Mouse (Mus musculus): ENCODE measurements around the gene Nup210. TPM values are rescaled to one million over a fixed set of nuclear protein-coding genes. Genes with fewer than 3 reads are reported as not detected.

Nup210 gene
- polyA plus RNA-seq, 1 experiment from 2014 or later = 2.0 TPM

- no peak overlapping the region for H3K4me3 ChIP-seq (ENCODE audit: inconsistent target)
- H3K79me2 ChIP-seq (ENCODE audit: inconsistent target) = no peaks in the 10 kb centered on the region
- no peak overlapping the region for H3K27ac ChIP-seq
- 16% methylated on average over 3 of the region's 3 CpGs for WGBS (ENCODE audit: missing documents)
- no peaks in the 10 kb centered on the region for H3K36me3 ChIP-seq (ENCODE audit: inconsistent target)
Observed at GRCm38 (mm10) chr6:91003310-91003995, 113.2 kb downstream of the Nup210 start.

GRCm38 (mm10) chr6:91001566-91001965 lies 115.1 kb downstream of the Nup210 start:
- Histone ChIP-seq H3K36me3 (ENCODE audit: inconsistent target) (no peaks in the 10 kb centered on the region), H3K79me2 (ENCODE audit: inconsistent target) (no peaks in the 10 kb centered on the region), H3K27ac (no peak overlapping the region), H3K4me3 (ENCODE audit: inconsistent target) (no peak overlapping the region)
- WGBS (ENCODE audit: missing documents) = 89% methylated on average over 7 of the region's 7 CpGs

GRCm38 (mm10) chr6:91000819-91001525 lies 115.7 kb downstream of the Nup210 start:
- H3K27ac ChIP-seq = no peak overlapping the region
- H3K79me2 ChIP-seq (ENCODE audit: inconsistent target) = no peaks in the 10 kb centered on the region
- no peaks in the 10 kb centered on the region for H3K36me3 ChIP-seq (ENCODE audit: inconsistent target)
- WGBS (ENCODE audit: missing documents) = 55% methylated on average over 14 of the region's 15 CpGs
- H3K4me3 ChIP-seq (ENCODE audit: inconsistent target) = no peak overlapping the region

- Histone ChIP-seq H3K27ac (no peak overlapping the region), H3K79me2 (ENCODE audit: inconsistent target) (no peaks in the 10 kb centered on the region), H3K36me3 (ENCODE audit: inconsistent target) (no peaks in the 10 kb centered on the region), H3K4me3 (ENCODE audit: inconsistent target) (no peak overlapping the region)
- WGBS (ENCODE audit: missing documents) = 100% methylated on average over 3 of the region's 4 CpGs
Observed at GRCm38 (mm10) chr6:90999176-90999575, 117.5 kb downstream of the Nup210 start.

- Histone ChIP-seq H3K36me3 (ENCODE audit: inconsistent target) (no peaks in the 10 kb centered on the region), H3K79me2 (ENCODE audit: inconsistent target) (no peaks in the 10 kb centered on the region), H3K4me3 (ENCODE audit: inconsistent target) (no peak overlapping the region), H3K27ac (no peak overlapping the region)
- WGBS (ENCODE audit: missing documents) = 97% methylated on average over 3 of the region's 3 CpGs
Observed at GRCm38 (mm10) chr6:90997025-90997424, 119.6 kb downstream of the Nup210 start.

GRCm38 (mm10) chr6:90996181-90996580 lies 120.4 kb downstream of the Nup210 start:
- 93% methylated on average over 2 of the region's 2 CpGs for WGBS (ENCODE audit: missing documents)

GRCm38 (mm10) chr6:90988648-90989317 lies 127.8 kb downstream of the Nup210 start, which contains the start of gene Iqsec1:
TSS of gene Iqsec1 (minus strand) at chr6:90988685.
- H3K79me2 ChIP-seq (ENCODE audit: inconsistent target) = no peaks in the 10 kb centered on the region
- H3K4me3 ChIP-seq (ENCODE audit: inconsistent target) = no peak within 1 kb of the TSS
- 8% methylated on average over 37 of the region's 39 CpGs for WGBS (ENCODE audit: missing documents)
- H3K36me3 ChIP-seq (ENCODE audit: inconsistent target) = no peaks in the 10 kb centered on the region
- H3K27ac ChIP-seq = no peak within 1 kb of the TSS

More at GRCm38 (mm10) chr6:90996181-90996580, 120.4 kb downstream of the Nup210 start:
- no peak overlapping the region for H3K27ac ChIP-seq
- no peaks in the 10 kb centered on the region for H3K36me3 ChIP-seq (ENCODE audit: inconsistent target)
- no peaks in the 10 kb centered on the region for H3K79me2 ChIP-seq (ENCODE audit: inconsistent target)
- no peak overlapping the region for H3K4me3 ChIP-seq (ENCODE audit: inconsistent target)

GRCm38 (mm10) chr6:90988299-90988625 lies 128.4 kb downstream of the Nup210 start:
- 3% methylated on average over 55 of the region's 59 CpGs for WGBS (ENCODE audit: missing documents)
- no peaks in the 10 kb centered on the region for H3K79me2 ChIP-seq (ENCODE audit: inconsistent target)
- no peaks in the 10 kb centered on the region for H3K36me3 ChIP-seq (ENCODE audit: inconsistent target)
- H3K4me3 ChIP-seq (ENCODE audit: inconsistent target) = no peak overlapping the region
- no peak overlapping the region for H3K27ac ChIP-seq

GRCm38 (mm10) chr6:90987561-90988298 lies 128.9 kb downstream of the Nup210 start:
- Histone ChIP-seq H3K36me3 (ENCODE audit: inconsistent target) (no peaks in the 10 kb centered on the region), H3K4me3 (ENCODE audit: inconsistent target) (no peak overlapping the region), H3K27ac (no peak overlapping the region), H3K79me2 (ENCODE audit: inconsistent target) (no peaks in the 10 kb centered on the region)
- 2% methylated on average over 75 of the region's 76 CpGs for WGBS (ENCODE audit: missing documents)

- no peaks in the 10 kb centered on the region for H3K36me3 ChIP-seq (ENCODE audit: inconsistent target)
- no peak overlapping the region for H3K27ac ChIP-seq
- H3K79me2 ChIP-seq (ENCODE audit: inconsistent target) = no peaks in the 10 kb centered on the region
- WGBS (ENCODE audit: missing documents) = 65% methylated on average over 3 of the region's 3 CpGs
- no peak overlapping the region for H3K4me3 ChIP-seq (ENCODE audit: inconsistent target)
Observed at GRCm38 (mm10) chr6:90984101-90984500, 132.5 kb downstream of the Nup210 start.

- no peaks in the 10 kb centered on the region for H3K79me2 ChIP-seq (ENCODE audit: inconsistent target)
- no peak overlapping the region for H3K4me3 ChIP-seq (ENCODE audit: inconsistent target)
- 89% methylated on average over 2 of the region's 2 CpGs for WGBS (ENCODE audit: missing documents)
- H3K27ac ChIP-seq = no peak overlapping the region
- H3K36me3 ChIP-seq (ENCODE audit: inconsistent target) = no peaks in the 10 kb centered on the region
Observed at GRCm38 (mm10) chr6:90974279-90974678, 142.3 kb downstream of the Nup210 start.

GRCm38 (mm10) chr6:90969341-90969871 lies 147.2 kb downstream of the Nup210 start:
- 15% methylated on average over 2 of the region's 2 CpGs for WGBS (ENCODE audit: missing documents)
- Histone ChIP-seq H3K36me3 (ENCODE audit: inconsistent target) (no peaks in the 10 kb centered on the region), H3K79me2 (ENCODE audit: inconsistent target) (no peaks in the 10 kb centered on the region), H3K27ac (no peak overlapping the region), H3K4me3 (ENCODE audit: inconsistent target) (no peak overlapping the region)

All from macrophage (primary cell).